Mouse (Mus musculus) liver, embryonic 16.5 days (tissue): ENCODE data around the gene Ermap. TPM values are rescaled to one million over a fixed set of nuclear protein-coding genes. Genes with fewer than 3 reads are reported as not detected.

Experiments used
- ATAC-seq: fragments of 200-750 bp; cut with Nextera tagmentation; 2 replicates; pipeline ENCODE4 v1.8.0; 2017; ENCODE audit warnings: low read depth, mild to moderate bottlenecking, moderate number of reproducible peaks, moderate library complexity
- H3K27ac ChIP-seq: fragments of 300-500 bp; sonication (generic); 2 replicates; pipeline ENCODE4 v1.5.1; 2014; ENCODE audit warnings: mild to moderate bottlenecking, low read length
- H3K27me3 ChIP-seq: fragments of 300-500 bp; sonication (generic); 2 replicates; pipeline ENCODE4 v1.6.1; 2014; ENCODE audit warnings: low read depth, low read length, mixed read lengths; ENCODE audit not compliant: control insufficient read depth, insufficient read depth
- H3K36me3 ChIP-seq: fragments of 300-500 bp; sonication (generic); 2 replicates; pipeline ENCODE4 v1.6.1; 2014; ENCODE audit warnings: mild to moderate bottlenecking; ENCODE audit not compliant: control insufficient read depth, insufficient read depth
- H3K4me1 ChIP-seq: fragments of 300-500 bp; sonication (generic); 2 replicates; pipeline ENCODE4 v1.6.1; 2014; ENCODE audit warnings: low read depth, low read length, mixed read lengths; ENCODE audit not compliant: control insufficient read depth
- H3K4me2 ChIP-seq: fragments of 300-500 bp; sonication (generic); 2 replicates; pipeline ENCODE4 v1.6.1; 2014; ENCODE audit warnings: low read depth, low read length, mixed read lengths
- H3K4me3 ChIP-seq: fragments of 300-500 bp; sonication (generic); 2 replicates; pipeline ENCODE4 v1.5.1; 2014; ENCODE audit warnings: low read depth, mild to moderate bottlenecking, low read length
- H3K9ac ChIP-seq: fragments of 300-500 bp; sonication (generic); 2 replicates; pipeline ENCODE4 v1.6.1; 2014; ENCODE audit warnings: low read depth, low read length
- H3K9me3 ChIP-seq: fragments of 300-500 bp; sonication (generic); replicated peaks from 2 replicates; pipeline ENCODE4 v1.6.1; 2016; ENCODE audit warnings: low read length; ENCODE audit not compliant: control insufficient read depth
- WGBS: fragments of 180-500 bp; shearing (Covaris S2); extraction: QIAGEN DNeasy Blood & Tissue Kit; methylation state at CpG from one replicate; pipeline ENCODE4 v1.1.7; 2014; ENCODE audit not compliant: insufficient replicate concordance; 5-methylcytosine and 5-hydroxymethylcytosine counted together
- polyA plus RNA-seq: library from polyadenylated mRNA; unstranded; fragments of >200 nt; fragmentation: Nextera tagmentation; extraction: Ambion mirVana; gene quantifications from 2 replicates; pipeline ENCODE4 v1.2.1, GENCODE M21; 2015

Gene Ermap
- polyA plus RNA-seq, 1 experiment from 2014 or later: 359 TPM

DNA sequence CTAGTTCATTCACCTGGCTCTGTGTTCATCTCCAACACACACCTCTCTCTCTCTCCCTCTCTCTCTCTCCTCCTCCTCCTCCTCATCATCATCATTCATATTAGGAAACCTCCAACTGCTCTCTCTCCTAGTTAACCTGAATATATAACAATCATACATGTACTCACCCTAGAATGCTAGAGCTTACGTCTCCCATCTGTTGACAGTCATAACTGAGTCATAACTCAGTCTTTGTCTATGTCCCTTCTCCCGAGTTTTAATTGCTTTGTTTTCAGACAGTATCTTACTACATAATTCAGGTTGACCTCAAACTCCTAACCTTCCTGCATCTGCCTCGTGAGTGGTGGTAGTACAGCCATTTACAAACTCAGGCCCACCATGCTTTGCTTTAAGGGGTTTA, 1.5 kb upstream of the Ermap start:
- Histone ChIP-seq H3K27ac (peak overlapping the region; percentile 99), H3K9ac (peak overlapping the region; percentile 89), H3K4me1 (peaks cover 55% of the 10 kb centered on the region), H3K4me3 (peak overlapping the region; percentile 72), H3K9me3 (no peaks in the 10 kb centered on the region), H3K27me3 (no peaks in the 10 kb centered on the region), H3K36me3 (peaks cover 25% of the 10 kb centered on the region), H3K4me2 (peak overlapping the region; percentile 85)
- no peak for ATAC-seq
- 39% methylated on average over 3 of the region's 3 CpGs for WGBS

- H3K9ac ChIP-seq: peak overlapping the region; percentile 89
- H3K4me3 ChIP-seq: peak overlapping the region; percentile 72
- H3K27me3 ChIP-seq: no peaks in the 10 kb centered on the region
- ATAC-seq: peak; percentile 69
- peak overlapping the region; percentile 99 for H3K27ac ChIP-seq
- WGBS: 29% methylated on average over 8 of the region's 8 CpGs
- peaks cover 31% of the 10 kb centered on the region for H3K36me3 ChIP-seq
- H3K4me2 ChIP-seq: peak overlapping the region; percentile 85
- peaks cover 56% of the 10 kb centered on the region for H3K4me1 ChIP-seq
- H3K9me3 ChIP-seq: no peaks in the 10 kb centered on the region
These were observed 807 bp upstream of the Ermap start for GRCm38 (mm10) chr4:119190618-119191017.

DNA sequence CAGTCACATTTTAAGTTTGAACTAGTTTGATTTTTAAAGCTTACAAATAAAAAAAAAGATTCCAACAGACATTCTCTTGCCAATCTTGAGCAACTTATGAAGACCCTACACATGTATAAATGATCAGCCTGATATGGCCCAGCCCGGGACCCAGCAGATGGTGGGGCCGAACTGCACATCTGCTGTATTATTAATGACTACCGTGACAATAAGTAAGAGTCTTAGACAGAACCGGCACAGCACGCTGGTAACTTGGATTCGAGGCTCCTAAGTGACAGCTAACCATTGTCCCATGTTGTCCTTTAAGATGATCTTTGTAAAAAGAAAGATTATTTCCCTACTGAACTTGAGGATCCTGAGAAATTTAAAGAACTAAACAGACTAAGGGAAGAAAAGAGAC, 419 bp downstream of the Ermap start:
- H3K9ac ChIP-seq: peak overlapping the region; percentile 89

DNA sequence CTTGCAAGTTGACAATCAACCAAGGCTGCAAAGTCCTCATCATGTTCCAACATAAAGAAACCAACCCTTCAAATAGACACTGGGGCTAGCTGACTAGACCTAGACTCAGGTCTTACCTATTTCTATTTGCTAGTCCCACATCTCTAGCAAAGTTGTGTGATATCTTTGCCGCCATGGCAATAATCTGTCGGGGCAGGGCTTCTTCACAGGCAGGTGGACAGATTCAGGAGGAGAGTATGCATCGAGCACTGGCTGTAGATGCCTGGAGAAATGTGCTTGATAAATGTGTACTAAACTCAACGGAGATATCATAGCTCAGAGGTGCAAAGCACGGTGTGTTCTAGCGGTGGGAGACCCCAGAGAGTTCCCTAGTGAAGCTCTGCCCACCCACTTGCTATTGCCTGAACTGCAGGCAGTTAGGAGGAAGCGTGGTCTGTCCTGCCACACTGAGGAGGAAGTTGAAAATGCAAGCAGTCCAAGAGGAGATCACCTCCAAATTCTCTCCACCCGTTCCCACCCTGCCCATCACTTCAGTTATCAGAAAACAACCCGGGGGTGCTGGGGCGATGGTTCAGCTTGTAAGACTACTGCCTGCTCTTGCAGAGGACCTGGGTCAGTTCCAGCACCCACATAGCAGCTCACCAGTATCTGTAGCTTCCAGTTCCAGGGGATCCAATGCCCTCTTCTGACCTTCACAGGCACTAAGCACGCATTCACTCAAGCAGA, 1.6 kb downstream of the Ermap start:
- Histone ChIP-seq H3K9ac (peak overlapping the region; percentile 84), H3K27me3 (no peaks in the 10 kb centered on the region), H3K4me3 (peak overlapping the region; percentile 82), H3K36me3 (peaks cover 55% of the 10 kb centered on the region), H3K4me1 (peaks cover 57% of the 10 kb centered on the region), H3K4me2 (peak overlapping the region; percentile 83), H3K9me3 (no peaks in the 10 kb centered on the region), H3K27ac (peak overlapping the region; percentile 94)
- ATAC-seq: peak; percentile 32
- WGBS: 12% methylated on average over 11 of the region's 11 CpGs

More for the DNA sequence above, 419 bp downstream of the Ermap start:
- Histone ChIP-seq H3K27ac (peak overlapping the region; percentile 99), H3K9me3 (no peaks in the 10 kb centered on the region), H3K36me3 (peaks cover 44% of the 10 kb centered on the region), H3K27me3 (no peaks in the 10 kb centered on the region), H3K4me1 (peaks cover 61% of the 10 kb centered on the region), H3K4me2 (no peak overlapping the region), H3K4me3 (peak overlapping the region; percentile 72)
- peak; percentile 16; the same call in 1 of the 2 replicates for ATAC-seq
- WGBS: 22% methylated on average over 6 of the region's 6 CpGs

DNA sequence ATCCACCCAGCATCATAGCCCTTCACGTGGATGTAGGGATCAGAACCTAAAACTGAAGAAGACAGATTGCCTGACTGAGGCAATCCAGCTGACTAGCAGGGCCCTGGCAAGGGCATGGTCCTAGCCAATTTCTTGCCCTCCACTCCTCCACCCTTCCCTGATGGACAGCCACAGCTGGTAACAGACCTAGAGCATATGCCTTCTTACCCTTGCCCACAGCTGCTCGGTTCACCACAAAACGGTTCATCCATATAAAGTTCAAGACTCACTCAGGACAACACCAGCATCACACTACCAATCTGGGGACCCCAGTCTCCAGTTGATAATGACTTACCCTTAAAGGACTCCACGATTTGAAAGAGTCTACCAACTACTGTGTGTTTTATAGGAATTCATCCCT, 4.0 kb downstream of the Ermap start:
- Histone ChIP-seq H3K4me3 (peak overlapping the region; percentile 82), H3K4me1 (peaks cover 37% of the 10 kb centered on the region), H3K4me2 (peak overlapping the region; percentile 83), H3K36me3 (peaks cover 80% of the 10 kb centered on the region), H3K27ac (no peak overlapping the region; the same call in 1 of the 2 replicates), H3K27me3 (no peaks in the 10 kb centered on the region), H3K9me3 (no peaks in the 10 kb centered on the region), H3K9ac (peak overlapping the region; percentile 25; the same call in 1 of the 2 replicates)
- no peak for ATAC-seq
- 78% methylated on average over 4 of the region's 4 CpGs for WGBS

GRCm38 (mm10) chr4:119183525-119183924, 6.3 kb downstream of the Ermap start:
- Histone ChIP-seq H3K27ac (peak overlapping the region; percentile 20; the same call in 1 of the 2 replicates), H3K9me3 (no peaks in the 10 kb centered on the region), H3K4me1 (peaks cover 36% of the 10 kb centered on the region), H3K4me3 (no peak overlapping the region), H3K4me2 (no peak overlapping the region), H3K9ac (no peak overlapping the region), H3K27me3 (no peaks in the 10 kb centered on the region), H3K36me3 (peaks cover 97% of the 10 kb centered on the region)
- WGBS: 59% methylated on average over 1 of the region's 1 CpGs
- no peak for ATAC-seq

DNA sequence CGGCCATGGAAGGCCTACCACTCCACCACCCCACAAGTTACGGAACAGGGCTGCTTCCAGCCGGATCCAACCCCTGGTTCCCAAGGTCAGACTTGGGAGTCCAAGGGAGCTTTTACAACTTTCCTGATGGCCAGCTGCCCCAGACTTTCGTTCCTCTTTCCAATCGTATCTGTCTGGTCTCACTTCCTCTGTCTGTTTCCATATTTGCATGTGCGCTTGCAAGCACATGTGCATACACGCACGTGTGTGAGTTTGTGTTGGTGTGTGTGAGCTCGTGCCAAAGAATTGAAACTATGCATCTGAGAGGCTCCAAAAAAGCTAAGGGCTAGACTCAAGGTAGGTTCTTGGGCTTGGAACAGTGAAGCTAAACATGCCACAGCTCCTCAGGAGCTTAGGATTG, 8.4 kb downstream of the Ermap start:
- 53% methylated on average over 9 of the region's 9 CpGs for WGBS
- Histone ChIP-seq H3K4me3 (no peak overlapping the region), H3K9ac (no peak overlapping the region), H3K27ac (no peak overlapping the region), H3K4me2 (no peak overlapping the region), H3K9me3 (no peaks in the 10 kb centered on the region), H3K4me1 (peaks cover 26% of the 10 kb centered on the region), H3K27me3 (no peaks in the 10 kb centered on the region), H3K36me3 (peaks cover 98% of the 10 kb centered on the region)
- no peak for ATAC-seq

DNA sequence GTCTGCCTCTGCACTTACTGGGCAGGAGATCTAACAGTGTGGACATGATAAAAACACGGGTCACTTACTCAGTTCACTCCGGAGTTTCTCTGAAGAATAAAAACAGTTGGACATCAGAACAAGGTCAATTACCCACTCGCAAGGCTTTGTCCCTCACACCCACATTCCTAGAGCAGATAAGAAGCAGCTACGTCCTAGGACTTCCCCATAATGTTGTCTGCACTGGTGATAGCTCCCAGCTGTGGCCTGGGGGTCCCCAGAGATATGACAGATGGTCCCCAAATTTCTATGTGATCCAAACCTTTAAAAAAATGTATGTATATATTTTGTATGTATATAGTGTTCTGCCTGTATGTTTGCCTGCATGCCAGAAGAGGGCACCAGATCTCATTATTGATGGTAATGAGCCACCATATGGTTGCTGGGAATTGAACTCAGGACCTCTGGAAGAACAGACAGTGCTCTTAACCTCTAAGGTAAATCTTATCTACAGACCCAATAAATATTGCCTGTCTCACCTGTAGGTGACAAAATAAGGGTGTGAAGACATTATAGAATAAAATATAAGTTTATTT, 9.6 kb downstream of the Ermap start:
- Histone ChIP-seq H3K27ac (no peak overlapping the region), H3K36me3 (peaks cover 86% of the 10 kb centered on the region), H3K4me3 (no peak overlapping the region), H3K9ac (no peak overlapping the region), H3K4me1 (peaks cover 15% of the 10 kb centered on the region), H3K9me3 (no peaks in the 10 kb centered on the region), H3K27me3 (no peaks in the 10 kb centered on the region), H3K4me2 (no peak overlapping the region)
- no peak for ATAC-seq
- 38% methylated on average over 4 of the region's 4 CpGs for WGBS

DNA sequence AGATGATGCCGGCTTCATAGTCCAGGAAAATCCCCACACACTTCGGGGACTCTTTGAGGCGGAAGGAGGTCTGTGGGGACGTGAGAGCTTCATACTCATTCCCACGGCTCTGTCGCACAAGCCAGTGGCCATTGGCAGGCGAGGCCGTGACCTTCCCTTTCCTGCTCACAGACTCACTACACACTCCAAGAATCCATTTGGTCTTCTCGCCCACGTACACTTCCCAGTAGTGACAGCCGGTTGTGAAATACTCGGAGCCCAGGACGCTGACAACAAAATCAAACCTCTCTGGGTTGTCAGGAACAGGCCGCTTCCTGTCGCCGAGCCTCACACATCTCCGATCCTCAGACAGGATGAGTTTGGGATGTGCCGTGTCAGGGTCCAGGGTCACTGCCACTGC, 11.5 kb downstream of the Ermap start:
- Histone ChIP-seq H3K4me2 (no peak overlapping the region), H3K27me3 (no peaks in the 10 kb centered on the region), H3K4me3 (no peak overlapping the region), H3K9me3 (no peaks in the 10 kb centered on the region), H3K4me1 (peaks cover 5% of the 10 kb centered on the region), H3K36me3 (peaks cover 67% of the 10 kb centered on the region), H3K9ac (no peak overlapping the region), H3K27ac (no peak overlapping the region)
- ATAC-seq: no peak
- 64% methylated on average over 18 of the region's 18 CpGs for WGBS
